Mouse (Mus musculus): Measurements from ENCODE around the gene Rictor. TPM values are rescaled to one million over a fixed set of nuclear protein-coding genes. Genes with fewer than 3 reads are reported as not detected.

Gene Rictor
- polyA plus RNA-seq (2012; rRNA removed) = 3.6 and 3.7 TPM in 2 replicates

DNA sequence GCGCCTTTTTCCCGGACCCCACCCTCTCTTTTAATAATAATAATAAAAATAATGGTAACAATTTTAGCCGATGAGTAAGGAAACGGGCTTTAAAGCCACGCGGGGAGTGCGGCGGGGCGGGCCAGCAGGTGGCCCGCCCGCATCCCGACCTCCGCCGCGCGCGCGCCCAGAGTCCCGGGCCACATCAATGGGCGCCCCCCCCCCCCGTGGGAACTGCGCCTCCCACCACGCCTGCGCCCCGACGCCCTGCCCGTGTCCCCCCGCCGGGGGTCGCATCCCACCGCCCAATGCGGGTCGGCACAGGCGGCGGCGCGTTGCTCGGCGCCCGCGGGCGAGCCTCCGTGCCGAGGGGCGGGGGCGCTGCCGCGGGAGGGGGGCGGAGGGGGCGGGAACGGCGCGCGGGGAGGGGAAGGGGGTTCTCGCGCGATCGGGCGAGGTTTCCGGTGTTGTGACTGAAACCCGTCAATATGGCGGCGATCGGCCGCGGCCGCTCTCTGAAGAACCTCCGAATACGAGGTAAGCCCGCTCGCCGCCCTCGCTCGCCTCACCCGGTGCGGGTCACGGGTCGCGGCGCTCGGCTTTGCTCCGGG is at the start of gene Rictor:
Gene Rictor, plus strand, starts transcription at position 444 of the 590 bp plus-strand sequence.

Other genes with a start within 250 kb of the Rictor start
- gene Fyb, start 185.5 kb upstream of the Rictor start, polyA plus RNA-seq (2012; rRNA removed) = 119 TPM in 2 replicates
- gene Osmr, start 166.6 kb downstream of the Rictor start, polyA plus RNA-seq (2012; rRNA removed) = 1.6 and 1.7 TPM in 2 replicates